Mouse (Mus musculus) heart, embryonic 11.5 days (tissue): Measurements from ENCODE around the gene Atxn7l1. TPM values are rescaled to one million over a fixed set of nuclear protein-coding genes. Genes with fewer than 3 reads are reported as not detected.

Source experiments
- ATAC-seq: fragments of 200-750 bp; cut with Nextera tagmentation; replicated peaks from 2 replicates; pipeline ENCODE4 v1.8.0; 2017; ENCODE audit warnings: moderate library complexity; ENCODE audit not compliant: insufficient number of reproducible peaks, low FRiP score, low TSS enrichment
- H3K27ac ChIP-seq: fragments of 300-500 bp; sonication (generic); 2 replicates; pipeline ENCODE4 v1.5.1; 2014; ENCODE audit warnings: mild to moderate bottlenecking, low read depth, low read length
- H3K27me3 ChIP-seq: fragments of 300-500 bp; sonication (generic); 2 replicates; pipeline ENCODE4 v1.6.1; 2014; ENCODE audit warnings: mild to moderate bottlenecking, low read length, mixed read lengths; ENCODE audit not compliant: control insufficient read depth, insufficient read depth
- H3K36me3 ChIP-seq: fragments of 300-500 bp; sonication (generic); 2 replicates; pipeline ENCODE4 v1.6.1; 2014; ENCODE audit warnings: mild to moderate bottlenecking, low read length, moderate library complexity, mixed read lengths; ENCODE audit not compliant: control insufficient read depth, insufficient read depth
- H3K4me1 ChIP-seq: fragments of 300-500 bp; sonication (generic); 2 replicates; pipeline ENCODE4 v1.6.1; 2014; ENCODE audit warnings: low read length; ENCODE audit not compliant: control insufficient read depth, insufficient read depth
- H3K4me2 ChIP-seq: fragments of 300-500 bp; sonication (generic); 2 replicates; pipeline ENCODE4 v1.6.1; 2014; ENCODE audit warnings: mild to moderate bottlenecking, moderate library complexity
- H3K4me3 ChIP-seq: fragments of 300-500 bp; sonication (generic); 2 replicates; pipeline ENCODE4 v1.5.1; 2014; ENCODE audit warnings: low read depth, low read length
- H3K9ac ChIP-seq: fragments of 300-500 bp; sonication (generic); 2 replicates; pipeline ENCODE4 v1.6.1; 2014; ENCODE audit warnings: mild to moderate bottlenecking, low read depth, low read length, moderate library complexity
- H3K9me3 ChIP-seq: fragments of 300-500 bp; sonication (generic); replicated peaks from 2 replicates; pipeline ENCODE4 v1.6.1; 2016; ENCODE audit warnings: low read length; ENCODE audit not compliant: control insufficient read depth
- WGBS: fragments of 180-500 bp; shearing (Covaris S2); extraction: QIAGEN DNeasy Blood & Tissue Kit; methylation state at CpG from one replicate; pipeline ENCODE4 v1.1.7; 2014; ENCODE audit not compliant: insufficient replicate concordance; 5-methylcytosine and 5-hydroxymethylcytosine counted together
- polyA plus RNA-seq: library from polyadenylated mRNA; unstranded; fragments of >200 nt; fragmentation: Nextera tagmentation; extraction: Ambion mirVana; gene quantifications from 2 replicates; pipeline ENCODE4 v1.2.1, GENCODE M21; 2014

Gene Atxn7l1
- polyA plus RNA-seq, 1 experiment from 2014 or later, result 15.6 TPM

DNA sequence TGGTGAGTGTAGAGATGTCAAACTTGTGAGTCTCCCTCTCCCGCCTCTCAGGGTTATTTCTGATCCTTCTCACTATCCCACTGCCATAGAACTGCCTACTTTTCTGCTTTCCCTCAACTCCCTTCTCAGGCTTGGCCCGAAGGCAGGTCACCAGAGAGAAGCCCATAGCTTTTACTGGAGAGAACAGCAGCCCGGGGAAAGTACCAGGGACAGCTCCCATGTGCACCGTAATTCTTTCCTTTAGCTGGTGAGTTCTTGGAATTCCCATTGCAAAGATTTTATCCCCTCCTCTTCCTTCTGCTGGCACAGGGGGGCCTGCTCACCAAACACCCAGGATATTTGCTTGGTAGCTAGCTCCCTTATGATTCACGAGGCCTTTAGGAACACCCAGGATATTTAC is 190.7 kb downstream of the Atxn7l1 start:
- Histone ChIP-seq H3K9ac (no peak overlapping the region), H3K27ac (no peak overlapping the region), H3K4me1 (peaks cover 11% of the 10 kb centered on the region), H3K9me3 (no peaks in the 10 kb centered on the region), H3K36me3 (no peaks in the 10 kb centered on the region), H3K4me3 (no peak overlapping the region), H3K27me3 (peaks cover 7% of the 10 kb centered on the region; the same call in 1 of the 2 replicates), H3K4me2 (no peak overlapping the region)
- ATAC-seq, result no peak
- WGBS, result 17% methylated on average over 5 of the region's 5 CpGs

GRCm38 (mm10) chr12:33339822-33340221 is 192.3 kb downstream of the Atxn7l1 start:
- no peaks in the 10 kb centered on the region for H3K9me3 ChIP-seq
- H3K27me3 ChIP-seq, result peaks cover 7% of the 10 kb centered on the region; the same call in 1 of the 2 replicates
- H3K36me3 ChIP-seq, result no peaks in the 10 kb centered on the region
- no peak overlapping the region for H3K27ac ChIP-seq
- ATAC-seq, result no peak
- H3K4me2 ChIP-seq, result no peak overlapping the region
- WGBS, result 69% methylated on average over 4 of the region's 4 CpGs
- no peak overlapping the region for H3K4me3 ChIP-seq
- H3K4me1 ChIP-seq, result peaks cover 9% of the 10 kb centered on the region
- H3K9ac ChIP-seq, result no peak overlapping the region

DNA sequence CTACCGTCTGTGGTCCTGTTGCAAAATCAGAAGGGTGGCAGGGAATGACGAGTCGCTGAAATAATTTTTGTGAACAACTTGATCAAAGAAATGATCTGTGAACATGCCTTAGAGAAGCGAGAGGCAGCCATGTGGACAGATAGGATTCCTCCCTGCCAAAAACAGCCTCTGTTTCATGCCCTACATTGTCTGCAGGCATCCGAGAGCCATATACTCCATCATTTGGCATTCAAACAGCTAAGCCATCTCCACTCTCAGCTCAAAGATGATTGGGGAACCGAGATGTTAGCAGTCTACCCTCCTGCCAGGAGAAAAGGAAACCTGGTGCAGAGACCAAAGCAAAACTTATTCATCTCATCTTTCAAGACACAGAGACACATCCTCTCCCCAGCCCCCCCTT is 193.2 kb downstream of the Atxn7l1 start:
- WGBS, result 78% methylated on average over 6 of the region's 6 CpGs
- Histone ChIP-seq H3K4me3 (no peak overlapping the region), H3K4me1 (peaks cover 17% of the 10 kb centered on the region), H3K9me3 (no peaks in the 10 kb centered on the region), H3K4me2 (no peak overlapping the region), H3K36me3 (no peaks in the 10 kb centered on the region), H3K27ac (no peak overlapping the region), H3K9ac (no peak overlapping the region), H3K27me3 (peaks cover 7% of the 10 kb centered on the region; the same call in 1 of the 2 replicates)
- no peak for ATAC-seq

- Histone ChIP-seq H3K4me2 (peak overlapping the region; percentile 38), H3K27me3 (peaks cover 7% of the 10 kb centered on the region; the same call in 1 of the 2 replicates), H3K27ac (no peak overlapping the region), H3K36me3 (no peaks in the 10 kb centered on the region), H3K9ac (no peak overlapping the region), H3K9me3 (no peaks in the 10 kb centered on the region), H3K4me1 (peaks cover 25% of the 10 kb centered on the region), H3K4me3 (no peak overlapping the region)
- ATAC-seq, result peak; percentile 55
- WGBS, result 40% methylated on average over 17 of the region's 17 CpGs
These were observed 193.9 kb downstream of the Atxn7l1 start for GRCm38 (mm10) chr12:33341351-33341892.

DNA sequence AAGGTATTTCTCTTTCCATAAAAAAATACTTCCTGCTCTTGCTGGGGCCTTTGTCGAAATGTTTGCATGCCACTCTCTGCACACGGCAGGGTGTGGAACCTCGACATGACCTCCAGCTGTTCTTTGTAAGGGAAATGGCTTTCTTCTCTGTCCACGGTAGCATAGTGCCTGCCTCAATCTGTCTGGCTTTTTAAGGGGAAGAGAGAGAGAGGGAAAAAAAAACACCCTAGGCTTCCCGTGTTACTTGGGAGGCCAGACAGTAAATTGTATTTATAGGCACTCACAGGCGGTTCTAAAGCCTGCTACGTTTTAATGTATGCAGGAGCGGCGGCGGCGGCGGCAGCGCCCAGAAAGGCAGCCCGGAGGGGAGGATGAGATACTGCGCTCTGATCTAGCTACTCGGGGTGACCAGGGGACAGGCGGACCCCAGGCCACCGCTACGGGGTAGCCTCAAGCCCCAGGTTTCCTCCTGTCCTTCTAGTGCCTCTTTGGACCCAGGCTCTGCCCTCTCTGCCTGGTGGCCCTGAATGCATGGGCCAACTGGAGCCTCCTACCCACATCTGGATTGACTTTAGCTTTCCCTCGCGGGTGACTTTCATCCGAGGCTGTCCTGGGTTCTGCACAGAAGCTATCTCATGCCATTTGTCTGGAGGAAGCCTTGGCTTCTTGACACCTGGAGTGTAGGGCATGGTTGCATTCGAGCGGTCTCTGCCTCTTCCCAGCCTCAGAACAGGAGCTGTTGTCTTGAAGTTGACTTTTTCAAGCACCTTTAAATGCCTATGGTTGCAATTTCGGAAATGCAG is 197.7 kb downstream of the Atxn7l1 start:
- ATAC-seq, result no peak
- peaks cover 5% of the 10 kb centered on the region; the same call in 1 of the 2 replicates for H3K27me3 ChIP-seq
- peaks cover 27% of the 10 kb centered on the region for H3K4me1 ChIP-seq
- H3K4me3 ChIP-seq, result peak overlapping the region; percentile 22; the same call in 1 of the 2 replicates
- no peak overlapping the region; the same call in 1 of the 2 replicates for H3K27ac ChIP-seq
- WGBS, result 11% methylated on average over 25 of the region's 25 CpGs
- peaks cover under 1% of the 10 kb centered on the region; the same call in 1 of the 2 replicates for H3K9me3 ChIP-seq
- H3K9ac ChIP-seq, result peak overlapping the region; percentile 44
- peak overlapping the region; percentile 63 for H3K4me2 ChIP-seq
- no peaks in the 10 kb centered on the region for H3K36me3 ChIP-seq

DNA sequence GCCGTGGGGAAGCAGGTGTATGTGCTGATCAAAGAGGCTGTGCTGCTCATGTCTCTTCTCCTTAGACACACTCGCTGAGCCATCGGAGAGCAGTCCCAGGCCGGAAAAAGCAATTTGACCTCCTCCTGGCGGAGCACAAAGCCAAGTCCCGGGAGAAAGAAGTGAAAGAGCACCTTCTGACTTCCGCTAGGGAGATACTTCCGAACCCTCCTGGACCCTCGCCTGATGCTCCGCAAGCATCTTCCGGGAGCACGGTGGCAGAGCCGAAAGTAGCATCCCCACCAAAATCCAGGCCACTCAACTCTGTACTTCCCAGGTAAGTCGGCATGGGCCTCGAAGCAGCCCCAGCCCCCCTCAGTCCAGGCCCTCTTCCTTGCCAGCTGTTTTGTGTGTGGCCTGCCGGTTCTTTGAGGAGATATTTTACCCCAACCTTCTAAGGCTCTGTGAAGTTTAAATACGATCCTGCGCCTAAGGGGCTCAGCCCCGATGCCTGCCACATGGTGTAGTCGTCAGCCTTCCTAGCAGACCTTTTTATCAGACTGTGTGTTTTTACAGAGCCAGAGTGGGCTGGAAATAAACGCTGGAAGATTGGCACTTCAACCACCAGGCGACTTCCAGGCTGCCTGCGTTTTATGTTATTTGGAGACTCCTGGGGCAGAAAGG is 198.4 kb downstream of the Atxn7l1 start:
- Histone ChIP-seq H3K9ac (peak overlapping the region; percentile 44; the same call in 1 of the 2 replicates), H3K4me2 (peak overlapping the region; percentile 63), H3K9me3 (peaks cover 3% of the 10 kb centered on the region), H3K36me3 (no peaks in the 10 kb centered on the region), H3K27me3 (no peaks in the 10 kb centered on the region; the same call in 1 of the 2 replicates), H3K27ac (0 out of 2 replicates have a peak overlapping the region, but pooled peaks have one; percentile 13), H3K4me3 (peak overlapping the region; percentile 22; the same call in 1 of the 2 replicates), H3K4me1 (peaks cover 26% of the 10 kb centered on the region)
- ATAC-seq, result peak; percentile 3; the same call in 1 of the 2 replicates
- 20% methylated on average over 23 of the region's 23 CpGs for WGBS

DNA sequence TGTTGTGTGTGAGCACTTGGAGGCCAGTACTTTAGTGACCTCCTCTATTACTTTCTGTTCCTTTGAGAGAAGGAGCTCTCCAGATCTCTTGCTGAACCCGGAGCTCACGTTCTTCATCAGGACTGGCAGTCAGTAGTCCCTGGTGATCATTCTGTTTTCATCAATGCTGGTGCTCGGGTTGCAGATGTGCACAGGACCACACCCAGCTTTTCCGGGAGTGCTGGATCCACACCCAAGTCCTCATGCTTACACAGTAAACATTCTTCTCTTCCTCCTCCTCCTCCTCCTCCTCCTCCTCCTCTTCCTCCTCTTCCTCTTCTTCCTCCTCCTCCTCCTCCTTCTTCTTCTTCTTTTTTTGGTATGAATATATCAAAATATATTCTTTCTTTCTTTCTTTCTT is 205.2 kb downstream of the Atxn7l1 start:
- Histone ChIP-seq H3K4me1 (no peaks in the 10 kb centered on the region), H3K4me3 (no peak overlapping the region), H3K4me2 (no peak overlapping the region), H3K27ac (no peak overlapping the region), H3K9ac (no peak overlapping the region), H3K27me3 (no peaks in the 10 kb centered on the region), H3K36me3 (no peaks in the 10 kb centered on the region), H3K9me3 (peaks cover 3% of the 10 kb centered on the region)
- 58% methylated on average over 4 of the region's 4 CpGs for WGBS
- no peak for ATAC-seq

GRCm38 (mm10) chr12:33358345-33358744 is 210.9 kb downstream of the Atxn7l1 start:
- Histone ChIP-seq H3K4me1 (peaks cover 3% of the 10 kb centered on the region; the same call in 1 of the 2 replicates), H3K36me3 (no peaks in the 10 kb centered on the region), H3K4me3 (no peak overlapping the region), H3K9ac (no peak overlapping the region), H3K27me3 (no peaks in the 10 kb centered on the region), H3K4me2 (no peak overlapping the region), H3K9me3 (no peaks in the 10 kb centered on the region), H3K27ac (no peak overlapping the region)
- no peak for ATAC-seq
- 88% methylated on average over 10 of the region's 10 CpGs for WGBS
